Mouse (Mus musculus): ENCODE measurements around the gene Prl8a2.

The Prl8a2 gene

GRCm38 (mm10) chr13:27345373-27345772 lies at the start of gene Prl8a2:
Gene Prl8a2 (plus strand): TSS chr13:27345673.
- no peak for DNase-seq (ENCODE audit: low spot score)

GRCm38 (mm10) chr13:27312334-27313225 lies 32.9 kb upstream of the Prl8a2 start, which contains the start of gene Prl6a1:
Gene Prl6a1 (plus strand): TSS chr13:27312627.
- no peak for DNase-seq (ENCODE audit: low spot score)

- DNase-seq (ENCODE audit: low spot score), result no peak
Observed at GRCm38 (mm10) chr13:27334989-27335388, 10.5 kb upstream of the Prl8a2 start.

- no peak for DNase-seq (ENCODE audit: low spot score)
Observed at GRCm38 (mm10) chr13:27342733-27343275, 2.7 kb upstream of the Prl8a2 start.

GRCm38 (mm10) chr13:27390746-27391145 lies 45.3 kb downstream of the Prl8a2 start, which contains the start of gene Prl2b1:
Gene Prl2b1 (minus strand): TSS chr13:27390846.
- DNase-seq (ENCODE audit: low spot score), result no peak

- DNase-seq (ENCODE audit: low spot score), result no peak
Observed at GRCm38 (mm10) chr13:27399061-27399724, 53.7 kb downstream of the Prl8a2 start.
